Mouse (Mus musculus): Measurements from ENCODE around the gene Klhl12. TPM values are rescaled to one million over a fixed set of nuclear protein-coding genes. Genes with fewer than 3 reads are reported as not detected.

The Klhl12 gene
- polyA plus RNA-seq, 1 experiment from 2014 or later, result 24.7 TPM

GRCm38 (mm10) chr1:134460294-134461284 lies 5.3 kb downstream of the Klhl12 start:
- H3K4me1 ChIP-seq (ENCODE audit: control insufficient read depth, insufficient read depth, low read length), result peaks cover 4% of the 10 kb centered on the region; the same call in 1 of the 2 replicates
- WGBS, result 90% methylated on average over 1 of the region's 1 CpGs
- H3K27me3 ChIP-seq (replicated peaks; ENCODE audit: control insufficient read depth, insufficient read depth, low read length), result no peaks in the 10 kb centered on the region
- DNase-seq (ENCODE audit: low spot score), result no peak
- peaks cover 68% of the 10 kb centered on the region for H3K36me3 ChIP-seq (ENCODE audit: control insufficient read depth, insufficient read depth, low read length)
- H3K9me3 ChIP-seq (ENCODE audit: control insufficient read depth, low read length), result no peaks in the 10 kb centered on the region
- no peak for ATAC-seq (ENCODE audit: low read depth)
- H3K4me2 ChIP-seq (ENCODE audit: low read depth, low read length), result no peak overlapping the region
- no peak overlapping the region for H3K27ac ChIP-seq (replicated peaks; ENCODE audit: low read depth, low read length)
- no peak overlapping the region for H3K9ac ChIP-seq (ENCODE audit: low read depth, low read length)
- no peak overlapping the region for H3K4me3 ChIP-seq (ENCODE audit: low read depth, low read length)

- H3K9me3 ChIP-seq (ENCODE audit: control insufficient read depth, low read length), result no peaks in the 10 kb centered on the region
- DNase-seq (ENCODE audit: low spot score), result no peak
Observed at GRCm38 (mm10) chr1:134484623-134485022, 29.3 kb downstream of the Klhl12 start.

GRCm38 (mm10) chr1:134490903-134491801 lies 35.8 kb downstream of the Klhl12 start:
- Histone ChIP-seq H3K9me3 (ENCODE audit: control insufficient read depth, low read length) (no peaks in the 10 kb centered on the region), H3K4me2 (ENCODE audit: low read depth, low read length) (no peak overlapping the region), H3K27ac (replicated peaks; ENCODE audit: low read depth, low read length) (no peak overlapping the region), H3K4me3 (ENCODE audit: low read depth, low read length) (no peak overlapping the region), H3K4me1 (ENCODE audit: control insufficient read depth, insufficient read depth, low read length) (no peaks in the 10 kb centered on the region), H3K36me3 (ENCODE audit: control insufficient read depth, insufficient read depth, low read length) (peaks cover 41% of the 10 kb centered on the region), H3K9ac (ENCODE audit: low read depth, low read length) (no peak overlapping the region), H3K27me3 (replicated peaks; ENCODE audit: control insufficient read depth, insufficient read depth, low read length) (no peaks in the 10 kb centered on the region)
- no peak for ATAC-seq (ENCODE audit: low read depth)
- WGBS, result 92% methylated on average over 6 of the region's 6 CpGs
- DNase-seq (ENCODE audit: low spot score), result no peak

More at GRCm38 (mm10) chr1:134484623-134485022, 29.3 kb downstream of the Klhl12 start:
- WGBS, result 86% methylated on average over 2 of the region's 2 CpGs
- Histone ChIP-seq H3K4me3 (ENCODE audit: low read depth, low read length) (no peak overlapping the region), H3K4me1 (ENCODE audit: control insufficient read depth, insufficient read depth, low read length) (no peaks in the 10 kb centered on the region), H3K36me3 (ENCODE audit: control insufficient read depth, insufficient read depth, low read length) (peaks cover 62% of the 10 kb centered on the region), H3K27ac (replicated peaks; ENCODE audit: low read depth, low read length) (no peak overlapping the region), H3K9ac (ENCODE audit: low read depth, low read length) (no peak overlapping the region), H3K27me3 (replicated peaks; ENCODE audit: control insufficient read depth, insufficient read depth, low read length) (no peaks in the 10 kb centered on the region), H3K4me2 (ENCODE audit: low read depth, low read length) (no peak overlapping the region)
- ATAC-seq (ENCODE audit: low read depth), result no peak

DNA sequence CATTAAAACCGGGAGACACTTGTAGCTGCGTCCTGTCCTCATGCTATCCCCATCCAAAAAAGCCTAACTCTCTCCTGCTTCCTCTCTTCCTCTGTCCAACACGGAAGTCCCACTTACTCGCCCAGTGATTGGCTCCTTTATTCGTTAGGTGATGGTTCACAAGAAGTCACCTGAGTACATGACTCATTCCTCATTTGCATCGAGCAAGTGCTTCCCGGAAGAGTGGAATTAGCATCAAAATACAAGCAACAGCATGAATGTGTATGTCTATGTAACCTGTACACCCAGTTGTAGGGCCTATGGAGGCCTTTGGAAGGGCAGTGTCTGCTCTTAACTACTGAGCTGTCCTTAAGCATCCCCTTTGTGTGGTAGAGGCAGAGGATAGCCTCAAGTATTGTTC lies 36.9 kb downstream of the Klhl12 start:
- DNase-seq (ENCODE audit: low spot score) (no peak), ATAC-seq (ENCODE audit: low read depth) (no peak)
- Histone ChIP-seq H3K4me1 (ENCODE audit: control insufficient read depth, insufficient read depth, low read length) (no peaks in the 10 kb centered on the region), H3K4me2 (ENCODE audit: low read depth, low read length) (no peak overlapping the region), H3K36me3 (ENCODE audit: control insufficient read depth, insufficient read depth, low read length) (peaks cover 35% of the 10 kb centered on the region), H3K4me3 (ENCODE audit: low read depth, low read length) (no peak overlapping the region), H3K27ac (replicated peaks; ENCODE audit: low read depth, low read length) (no peak overlapping the region), H3K9me3 (ENCODE audit: control insufficient read depth, low read length) (no peaks in the 10 kb centered on the region), H3K27me3 (replicated peaks; ENCODE audit: control insufficient read depth, insufficient read depth, low read length) (no peaks in the 10 kb centered on the region), H3K9ac (ENCODE audit: low read depth, low read length) (no peak overlapping the region)
- WGBS, result 77% methylated on average over 7 of the region's 7 CpGs

GRCm38 (mm10) chr1:134493496-134493895 lies 38.2 kb downstream of the Klhl12 start:
- WGBS, result 78% methylated on average over 2 of the region's 2 CpGs
- no peaks in the 10 kb centered on the region for H3K4me1 ChIP-seq (ENCODE audit: control insufficient read depth, insufficient read depth, low read length)
- 0 out of 2 replicates have a peak overlapping the region, but pooled peaks have one; percentile 72 for H3K27ac ChIP-seq (replicated peaks; ENCODE audit: low read depth, low read length)
- H3K9me3 ChIP-seq (ENCODE audit: control insufficient read depth, low read length), result no peaks in the 10 kb centered on the region
- H3K27me3 ChIP-seq (replicated peaks; ENCODE audit: control insufficient read depth, insufficient read depth, low read length), result no peaks in the 10 kb centered on the region
- no peak overlapping the region for H3K4me3 ChIP-seq (ENCODE audit: low read depth, low read length)
- H3K9ac ChIP-seq (ENCODE audit: low read depth, low read length), result no peak overlapping the region
- H3K36me3 ChIP-seq (ENCODE audit: control insufficient read depth, insufficient read depth, low read length), result peaks cover 23% of the 10 kb centered on the region
- DNase-seq (ENCODE audit: low spot score) (no peak), ATAC-seq (ENCODE audit: low read depth) (no peak)
- H3K4me2 ChIP-seq (ENCODE audit: low read depth, low read length), result peak overlapping the region; percentile 60; the same call in 1 of the 2 replicates

- Histone ChIP-seq H3K4me1 (ENCODE audit: control insufficient read depth, insufficient read depth, low read length) (no peaks in the 10 kb centered on the region), H3K4me2 (ENCODE audit: low read depth, low read length) (peak overlapping the region; percentile 60), H3K27ac (replicated peaks; ENCODE audit: low read depth, low read length) (peak overlapping the region; percentile 72), H3K9ac (ENCODE audit: low read depth, low read length) (peak overlapping the region; percentile 66), H3K9me3 (ENCODE audit: control insufficient read depth, low read length) (no peaks in the 10 kb centered on the region), H3K36me3 (ENCODE audit: control insufficient read depth, insufficient read depth, low read length) (peaks cover 21% of the 10 kb centered on the region), H3K27me3 (replicated peaks; ENCODE audit: control insufficient read depth, insufficient read depth, low read length) (no peaks in the 10 kb centered on the region), H3K4me3 (ENCODE audit: low read depth, low read length) (peak overlapping the region; percentile 66)
- DNase-seq (ENCODE audit: low spot score) (no peak), ATAC-seq (ENCODE audit: low read depth) (no peak)
- WGBS, result 19% methylated on average over 5 of the region's 5 CpGs
Observed at GRCm38 (mm10) chr1:134493956-134494355, 38.6 kb downstream of the Klhl12 start.

DNA sequence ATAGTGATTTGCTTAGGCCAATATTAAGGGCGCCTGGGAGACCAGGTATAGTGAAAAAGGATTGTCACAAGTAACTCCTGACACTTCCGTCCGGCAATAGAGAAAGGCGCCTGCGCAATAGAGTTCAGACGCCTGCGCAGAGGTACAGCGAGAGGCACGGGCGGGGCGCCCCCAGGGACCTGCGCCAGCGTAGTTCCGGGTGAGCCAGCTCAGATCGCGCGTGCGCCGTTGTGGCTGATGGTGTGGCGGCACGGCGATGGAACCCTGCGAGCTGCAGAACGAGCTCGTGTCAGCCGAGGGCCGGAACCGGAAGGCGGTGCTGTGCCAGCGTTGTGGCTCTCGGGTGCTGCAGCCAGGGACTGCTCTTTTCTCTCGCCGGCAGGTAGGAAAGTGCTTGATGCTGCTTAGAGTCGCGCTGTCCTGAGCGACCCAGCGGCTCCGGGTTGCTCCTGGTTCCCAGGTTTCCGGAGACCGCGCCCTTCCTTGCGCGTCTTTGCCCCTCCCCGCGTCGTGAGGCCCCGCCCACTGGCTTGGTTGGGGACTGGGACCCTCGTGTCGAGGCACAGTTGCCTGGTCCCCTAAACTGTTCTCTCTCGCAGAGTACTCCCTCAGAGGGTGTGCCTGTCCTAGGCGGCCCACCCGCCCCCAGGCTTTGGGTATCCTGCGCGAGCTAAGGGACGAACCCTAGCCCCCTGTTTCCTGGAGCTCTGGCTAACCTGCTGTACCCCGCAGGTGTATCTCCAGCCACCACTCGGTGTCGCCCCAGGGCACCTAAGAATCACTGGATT lies 39.3 kb downstream of the Klhl12 start, which contains the start of gene Rabif:
TSS of gene Rabif (plus strand) at position 221 of the 788 bp plus-strand sequence.
- peak within 1 kb of the TSS; percentile 92 for H3K27ac ChIP-seq (replicated peaks; ENCODE audit: low read depth, low read length)
- peaks cover 15% of the 10 kb centered on the region for H3K36me3 ChIP-seq (ENCODE audit: control insufficient read depth, insufficient read depth, low read length)
- no peaks in the 10 kb centered on the region for H3K27me3 ChIP-seq (replicated peaks; ENCODE audit: control insufficient read depth, insufficient read depth, low read length)
- H3K4me1 ChIP-seq (ENCODE audit: control insufficient read depth, insufficient read depth, low read length), result no peaks in the 10 kb centered on the region
- H3K4me3 ChIP-seq (ENCODE audit: low read depth, low read length), result peak within 1 kb of the TSS; percentile 66
- no peaks in the 10 kb centered on the region for H3K9me3 ChIP-seq (ENCODE audit: control insufficient read depth, low read length)
- DNase-seq (ENCODE audit: low spot score) (peak; percentile 99), ATAC-seq (ENCODE audit: low read depth) (peak; percentile 99)
- WGBS, result 0% methylated on average over 23 of the region's 58 CpGs
- peak within 1 kb of the TSS; percentile 60 for H3K4me2 ChIP-seq (ENCODE audit: low read depth, low read length)
- peak within 1 kb of the TSS; percentile 66 for H3K9ac ChIP-seq (ENCODE audit: low read depth, low read length)

GRCm38 (mm10) chr1:134495216-134495539 lies 39.8 kb downstream of the Klhl12 start:
- Histone ChIP-seq H3K36me3 (ENCODE audit: control insufficient read depth, insufficient read depth, low read length) (peaks cover 9% of the 10 kb centered on the region), H3K9me3 (ENCODE audit: control insufficient read depth, low read length) (no peaks in the 10 kb centered on the region), H3K4me1 (ENCODE audit: control insufficient read depth, insufficient read depth, low read length) (no peaks in the 10 kb centered on the region), H3K4me2 (ENCODE audit: low read depth, low read length) (peak overlapping the region; percentile 60), H3K27ac (replicated peaks; ENCODE audit: low read depth, low read length) (peak overlapping the region; percentile 92), H3K9ac (ENCODE audit: low read depth, low read length) (peak overlapping the region; percentile 66), H3K4me3 (ENCODE audit: low read depth, low read length) (peak overlapping the region; percentile 66), H3K27me3 (replicated peaks; ENCODE audit: control insufficient read depth, insufficient read depth, low read length) (no peaks in the 10 kb centered on the region)
- DNase-seq (ENCODE audit: low spot score) (no peak), ATAC-seq (ENCODE audit: low read depth) (no peak)
- 19% methylated on average over 5 of the region's 5 CpGs for WGBS
